Mouse (Mus musculus): ENCODE results near the gene Slc9a4. TPM values are rescaled to one million over a fixed set of nuclear protein-coding genes. Genes with fewer than 3 reads are reported as not detected.

The Slc9a4 gene
- polyA plus RNA-seq (2014; fragmentation: Illumina TruSeq; extraction: RNeasy Lipid Tissue Mini Kit (QIAGEN cat#74804); ENCODE audit: low read depth, low replicate concordance) = 3.7 TPM

DNA sequence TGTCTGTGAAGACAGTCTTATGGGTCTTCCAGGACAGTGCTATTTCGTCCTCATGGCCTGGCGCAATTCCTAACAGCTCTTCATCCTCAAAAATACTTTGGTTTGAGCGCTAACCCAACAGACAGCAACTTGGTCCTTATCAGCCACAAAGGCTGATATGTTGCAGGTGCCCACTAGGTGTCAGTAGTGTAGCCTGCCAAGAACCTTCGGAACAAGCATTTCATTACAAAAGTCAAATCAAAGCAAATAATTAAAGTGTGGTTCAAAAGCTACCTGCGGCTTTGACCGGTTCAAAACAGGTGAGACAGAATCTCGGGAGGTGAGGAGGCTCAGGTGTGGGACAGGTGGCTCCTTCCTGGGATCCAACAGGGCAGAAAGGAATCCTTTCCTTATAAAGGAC, at the start of gene Slc9a4:
Gene Slc9a4, plus strand, starts transcription at position 298 of the 400 bp plus-strand sequence.

Other genes with a start within 250 kb of the Slc9a4 start
- gene Il1rl1, start 150.5 kb upstream of the Slc9a4 start, polyA plus RNA-seq (2014; fragmentation: Illumina TruSeq; extraction: RNeasy Lipid Tissue Mini Kit (QIAGEN cat#74804); ENCODE audit: low read depth, low replicate concordance) = 1.0 TPM
- gene Il18r1, start 114.5 kb upstream of the Slc9a4 start, polyA plus RNA-seq (2014; fragmentation: Illumina TruSeq; extraction: RNeasy Lipid Tissue Mini Kit (QIAGEN cat#74804); ENCODE audit: low read depth, low replicate concordance) = 1.7 TPM
- gene Il18rap, start 64.7 kb upstream of the Slc9a4 start, polyA plus RNA-seq (2014; fragmentation: Illumina TruSeq; extraction: RNeasy Lipid Tissue Mini Kit (QIAGEN cat#74804); ENCODE audit: low read depth, low replicate concordance) = 0.44 TPM
- gene Slc9a2, start 100.5 kb downstream of the Slc9a4 start, polyA plus RNA-seq (2014; fragmentation: Illumina TruSeq; extraction: RNeasy Lipid Tissue Mini Kit (QIAGEN cat#74804); ENCODE audit: low read depth, low replicate concordance) = 26.5 TPM
- gene Mfsd9, start 210.6 kb downstream of the Slc9a4 start, polyA plus RNA-seq (2014; fragmentation: Illumina TruSeq; extraction: RNeasy Lipid Tissue Mini Kit (QIAGEN cat#74804); ENCODE audit: low read depth, low replicate concordance) = 31.5 TPM
- 4.1 TPM for gene Tmem182, start 225.5 kb downstream of the Slc9a4 start, polyA plus RNA-seq (2014; fragmentation: Illumina TruSeq; extraction: RNeasy Lipid Tissue Mini Kit (QIAGEN cat#74804); ENCODE audit: low read depth, low replicate concordance)